Mouse (Mus musculus): ENCODE measurements at regions not wholly inside any gene's neighbourhood (a gene's known extent, or its start where the extent isn't known, plus 50 kb on each side); places are given as distances from the start of the nearest gene placed in this dataset.
"Not testable (repeated sequence)": the region's sequence is repeated elsewhere in the genome, so short reads cannot be mapped to it uniquely, and the experiment has no call there.

DNA sequence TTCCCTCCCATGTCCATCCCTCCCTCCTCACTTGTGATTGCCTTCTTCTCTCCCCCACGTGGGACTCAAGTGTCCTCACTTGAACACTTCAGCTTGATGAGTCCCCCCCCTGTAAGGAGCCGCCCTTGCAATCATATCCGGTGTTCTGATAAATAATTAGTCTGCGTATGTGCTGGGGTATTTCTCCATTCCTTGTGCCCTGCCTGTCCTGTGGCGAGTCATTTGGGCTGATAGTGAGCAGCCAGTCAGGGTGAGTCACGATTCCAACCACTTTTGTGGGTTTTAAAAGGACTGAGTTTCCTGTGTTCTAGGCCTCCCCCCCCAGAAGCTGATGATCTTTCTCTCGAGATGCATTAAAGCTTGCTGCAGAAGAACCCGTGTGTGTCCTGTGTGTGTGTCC lies 820.9 kb downstream of the Kcnt2 start:
- in situ Hi-C loops (cut with MboI; ENCODE audit: unreplicated experiment in 2 of 2): not testable (repeated sequence)

DNA sequence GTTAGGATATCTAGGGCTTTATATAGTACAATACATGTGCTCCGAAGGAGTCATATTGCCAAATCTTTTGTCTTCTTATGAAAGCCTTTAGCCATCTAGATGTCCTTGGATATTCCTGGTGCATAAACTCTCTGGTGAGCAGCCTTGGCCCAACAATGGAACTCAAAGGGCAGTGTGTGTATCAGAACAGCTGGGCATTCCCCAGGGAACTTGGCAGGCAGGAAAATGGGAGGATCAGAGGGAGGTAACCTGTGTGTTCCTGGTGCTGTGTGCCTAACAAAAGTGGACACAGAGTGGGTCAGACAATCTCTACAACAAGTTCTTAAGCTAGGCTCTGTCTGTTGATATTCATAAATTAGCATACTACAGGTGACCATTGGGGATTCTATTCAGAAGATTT lies 851.6 kb downstream of the Kcnt2 start:
- in situ Hi-C loops (cut with MboI; ENCODE audit: unreplicated experiment in 2 of 2): no loop called here

DNA sequence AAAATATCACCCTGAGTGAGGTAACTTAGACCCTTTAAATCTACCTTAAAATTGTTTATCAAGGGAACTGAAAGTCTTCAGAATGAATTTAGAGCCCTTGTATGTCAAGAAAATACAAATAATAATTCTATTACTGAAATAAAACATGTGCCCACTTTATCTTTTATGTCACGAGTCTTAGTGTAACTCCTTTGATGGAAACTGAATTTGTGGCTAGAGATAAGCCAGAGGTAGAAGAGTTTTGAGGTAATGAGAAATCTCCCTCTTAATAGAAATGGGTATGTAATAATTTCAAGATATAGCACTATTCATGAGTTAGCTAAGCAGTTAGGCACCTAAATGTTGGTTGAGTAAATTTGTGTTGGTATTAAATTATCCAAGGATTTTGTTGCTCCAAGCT lies 856.6 kb downstream of the Kcnt2 start:
- in situ Hi-C loops (cut with MboI; ENCODE audit: unreplicated experiment in 2 of 2): no loop called here

DNA sequence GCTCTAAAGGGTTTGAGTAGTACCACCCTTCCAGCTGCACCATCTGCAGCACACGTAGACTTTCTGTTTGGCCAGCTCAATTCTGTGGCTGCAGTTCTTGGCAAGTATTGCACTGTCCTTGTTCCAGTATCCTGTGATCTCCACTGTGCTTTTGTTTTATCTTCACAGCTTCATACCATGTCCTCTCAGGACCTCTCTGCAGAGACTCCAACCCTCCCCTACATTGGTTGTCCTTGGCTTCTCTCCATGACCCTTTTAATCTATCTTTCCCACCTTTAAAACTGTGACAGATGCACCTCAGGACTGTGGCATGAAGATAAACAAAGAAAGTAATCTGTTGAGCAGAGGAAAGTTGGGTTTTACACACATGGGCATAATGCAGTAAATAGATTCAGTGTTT lies 858.1 kb downstream of the Kcnt2 start:
- in situ Hi-C loops (cut with MboI; ENCODE audit: unreplicated experiment in 2 of 2): no loop called here

DNA sequence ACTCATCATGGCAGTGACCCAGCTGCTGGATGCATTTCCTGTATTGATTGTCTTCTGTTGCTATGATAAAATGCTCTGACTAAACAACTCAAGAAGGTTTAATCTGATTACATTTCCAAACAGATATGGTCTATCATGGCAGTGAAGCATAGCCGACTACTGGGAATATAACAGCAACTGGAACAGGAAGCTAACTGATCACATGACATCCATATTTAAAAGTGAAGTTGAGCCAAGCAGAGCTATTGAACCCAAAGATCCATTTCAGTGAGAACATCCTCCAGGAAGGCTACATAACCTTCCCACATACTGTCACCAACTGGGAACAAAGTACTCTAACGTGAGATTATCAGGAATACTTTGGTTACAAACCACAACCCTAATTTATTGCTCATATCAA lies 858.7 kb downstream of the Kcnt2 start:
- in situ Hi-C loops (cut with MboI; ENCODE audit: unreplicated experiment in 2 of 2): no loop called here

DNA sequence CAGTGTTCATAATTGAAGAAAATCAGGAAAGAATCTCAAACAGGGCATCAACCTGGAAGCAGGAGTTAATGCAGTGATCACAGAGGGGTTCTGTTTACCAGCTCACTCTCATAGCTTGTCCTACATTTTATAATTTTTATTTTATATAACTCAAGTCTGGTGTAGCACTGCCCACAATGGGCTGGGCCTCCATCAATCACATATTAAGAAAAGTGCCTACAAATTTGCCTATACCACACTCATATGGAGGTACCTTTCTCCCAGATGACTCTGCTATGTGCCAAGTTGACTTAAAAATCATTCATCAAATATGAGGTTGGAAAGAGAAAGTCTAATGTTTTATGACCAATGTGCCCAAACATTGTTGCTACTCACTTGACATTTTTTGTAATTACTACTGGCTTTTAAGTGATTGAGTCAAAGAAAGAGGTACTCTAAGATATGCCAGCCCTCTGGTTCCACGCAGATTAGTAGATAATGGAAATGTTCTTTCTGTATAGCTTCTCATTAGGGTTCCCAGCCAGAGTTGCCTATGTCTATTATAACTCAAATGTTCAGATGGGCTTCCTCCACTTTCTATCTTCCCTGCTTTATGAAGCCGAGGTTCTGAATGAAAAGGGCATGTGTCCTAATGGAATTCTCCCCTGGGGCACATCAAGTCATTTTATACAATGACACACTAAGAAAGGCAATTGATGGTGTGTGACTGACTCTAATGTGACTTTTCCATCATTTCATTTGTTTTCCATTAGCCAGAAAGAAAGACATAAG lies 891.0 kb downstream of the Kcnt2 start:
- in situ Hi-C loops (cut with MboI; ENCODE audit: unreplicated experiment in 2 of 2): loop anchor here in 1 of 2 experiments (25.0 kb wide), 1 partner anchor 1600 kb away; no protein-coding TSS in a partner anchor

DNA sequence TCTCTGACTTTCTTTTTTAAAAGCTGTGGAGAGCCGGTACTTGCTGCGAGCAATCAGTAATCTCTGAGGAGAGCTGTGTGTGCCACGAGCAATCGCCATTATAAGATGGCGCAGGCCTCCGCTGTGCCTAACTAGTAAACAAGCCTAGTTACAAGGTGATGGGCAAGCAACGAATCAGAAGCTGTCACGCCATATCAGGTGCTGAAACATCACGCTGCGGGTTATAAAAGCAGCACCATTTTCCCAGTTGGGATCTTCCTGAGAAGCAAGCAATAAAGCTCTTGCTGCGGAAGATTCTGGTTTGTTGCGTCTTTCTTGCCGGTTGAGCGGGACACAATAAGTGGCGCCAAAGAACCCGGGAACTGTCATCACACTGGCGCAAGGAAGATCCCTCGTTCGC lies 894.2 kb downstream of the Kcnt2 start:
- in situ Hi-C loops (cut with MboI; ENCODE audit: unreplicated experiment in 2 of 2): loop anchor here in 1 of 2 experiments (25.0 kb wide), 1 partner anchor 1597 kb away; no protein-coding TSS in a partner anchor

DNA sequence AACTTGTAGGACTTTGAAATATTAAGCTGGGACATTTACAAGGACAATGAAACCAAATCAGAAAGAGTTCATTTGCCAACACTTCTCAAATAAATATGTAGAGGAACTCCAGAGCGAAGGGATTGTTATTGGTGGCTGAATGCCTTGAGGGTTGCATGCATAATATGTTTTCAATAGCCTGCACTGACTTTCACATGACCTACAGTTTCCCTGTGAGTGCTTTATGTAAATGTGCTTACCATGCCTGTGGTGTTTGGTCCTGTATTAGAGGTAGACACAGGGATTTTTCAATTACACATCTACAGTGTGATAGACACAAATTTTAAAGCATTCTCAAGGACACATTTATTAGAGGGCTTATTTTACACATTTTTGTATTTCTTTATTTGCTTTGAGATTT lies 899.8 kb downstream of the Kcnt2 start:
- in situ Hi-C loops (cut with MboI; ENCODE audit: unreplicated experiment in 2 of 2): loop anchor here in 1 of 2 experiments (25.0 kb wide), 1 partner anchor 1592 kb away; no protein-coding TSS in a partner anchor

DNA sequence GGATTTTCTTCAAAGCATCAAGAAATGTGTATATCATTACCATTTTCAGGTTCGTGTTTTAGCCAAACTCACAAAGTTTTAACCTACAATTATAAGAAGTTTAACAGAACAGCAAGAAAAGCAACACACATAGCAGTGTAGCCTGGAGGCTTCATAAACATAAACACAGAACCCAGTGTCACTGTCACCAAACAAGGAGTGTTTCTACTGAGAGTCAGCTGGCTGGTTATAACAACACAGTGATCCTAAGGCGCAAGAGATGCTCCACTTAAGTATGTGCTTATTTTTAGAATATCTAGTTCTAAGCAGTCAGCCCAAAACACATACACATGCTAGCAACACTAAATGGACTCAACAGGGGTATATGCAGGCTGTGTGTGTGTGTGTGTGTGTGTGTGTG lies 903.9 kb downstream of the Kcnt2 start:
- in situ Hi-C loops (cut with MboI; ENCODE audit: unreplicated experiment in 2 of 2): loop anchor here in 1 of 2 experiments (25.0 kb wide), 1 partner anchor 1587 kb away; no protein-coding TSS in a partner anchor

DNA sequence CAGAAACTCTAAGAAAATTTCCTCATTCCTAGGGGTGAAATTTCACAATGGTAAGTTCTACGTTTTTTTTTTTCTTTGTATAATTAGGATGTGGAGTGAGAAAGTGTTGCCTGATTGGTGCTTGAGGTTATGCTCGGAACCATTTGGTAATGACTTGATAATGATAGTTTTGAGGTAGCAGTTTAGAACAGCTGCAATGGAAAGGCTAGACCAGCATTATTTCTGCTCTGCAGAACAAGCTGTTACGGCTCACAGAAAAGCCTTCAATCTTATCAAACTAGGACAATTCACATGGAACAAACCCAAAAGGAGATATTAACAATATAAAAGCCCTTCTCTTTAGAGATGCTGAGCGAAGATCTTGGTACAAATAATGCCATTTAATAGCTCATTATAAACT lies 908.6 kb downstream of the Kcnt2 start:
- in situ Hi-C loops (cut with MboI; ENCODE audit: unreplicated experiment in 2 of 2): no loop called here

DNA sequence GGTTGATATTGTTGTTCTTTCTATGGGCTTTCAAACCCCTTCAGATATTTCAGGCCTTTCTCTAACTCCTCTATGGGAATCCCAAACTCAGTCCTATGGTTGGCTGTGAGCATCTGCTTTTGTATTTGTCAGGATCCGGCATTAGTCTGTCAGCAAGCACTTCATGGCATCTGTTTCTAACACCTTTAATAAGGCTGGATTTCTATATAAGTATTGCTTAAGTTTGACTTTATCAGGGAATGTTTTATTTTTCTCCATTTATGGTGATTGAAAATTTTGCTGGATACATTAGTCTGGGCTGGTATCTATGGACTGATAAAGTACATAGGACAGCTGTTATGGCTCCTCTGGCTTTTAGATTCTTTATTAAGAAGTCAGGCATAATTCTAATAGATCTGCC lies 915.8 kb downstream of the Kcnt2 start:
- in situ Hi-C loops (cut with MboI; ENCODE audit: unreplicated experiment in 2 of 2): no loop called here

All from v-Abl transformed pro-B cells (cell line).